8 mouse cellular contexts compared by ENCODE assay signal in the genomic region with DNA sequence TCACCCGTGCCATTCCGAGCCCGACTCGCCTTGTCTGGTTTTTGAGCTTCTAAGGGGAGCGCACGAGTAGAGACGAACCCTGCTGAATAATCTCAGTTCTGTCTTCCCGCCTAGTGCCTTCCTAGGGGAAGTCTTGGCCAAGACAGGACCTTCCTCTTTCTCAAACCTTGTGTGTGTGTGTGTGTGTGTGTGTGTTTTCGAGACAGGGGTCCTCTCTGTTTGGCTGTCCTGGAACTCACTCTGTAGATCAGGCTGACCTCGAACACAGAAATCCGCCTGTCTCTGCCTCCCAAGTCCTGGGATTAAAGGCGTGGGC. TPM values are rescaled to one million over a fixed set of nuclear protein-coding genes. Genes with fewer than 3 reads are reported as not detected.
DNase-seq lines count a peak whose midpoint lies in the region; ATAC-seq and TF ChIP-seq lines count a peak whose summit lies in the region.

No protein-coding gene starts in this region.

- TF ChIP-seq EP300 in ES-Bruce4 (IDR thresholded peaks at IDR 0.05; ENCODE audit: insufficient read depth, low read depth, low read length), result no peak

- H3K4me2 ChIP-seq in heart, embryonic 11.5 days, result peak overlapping the region; percentile 75

- intact Hi-C loops in heart, postnatal 10 days (cut with DNase I), result no loop called here

- H3K4me1 ChIP-seq in heart, embryonic 11.5 days (ENCODE audit: control insufficient read depth, insufficient read depth, low read length), result 0 out of 2 replicates have a peak, but pooled peaks cover 8% of the 10 kb centered on the region
- no peaks in the 10 kb centered on the region for H3K4me1 ChIP-seq in ES-Bruce4 (ENCODE audit: control insufficient read depth, insufficient read depth, low read length)
- H3K4me1 ChIP-seq in megakaryocyte, embryonic 14.5 days, result peaks cover 58% of the 10 kb centered on the region

- peak overlapping the region; percentile 88 for H3K4me3 ChIP-seq in heart, embryonic 11.5 days (ENCODE audit: low read depth, low read length)
- peak overlapping the region; percentile 95 for H3K4me3 ChIP-seq in ES-Bruce4 (ENCODE audit: low read depth, low read length)
- peak overlapping the region; percentile 94 for H3K4me3 ChIP-seq in megakaryocyte, embryonic 14.5 days (replicated peaks)

- H3K27me3 ChIP-seq in heart, embryonic 11.5 days (ENCODE audit: control insufficient read depth, insufficient read depth, low read length), result no peaks in the 10 kb centered on the region
- no peaks in the 10 kb centered on the region for H3K27me3 ChIP-seq in ES-Bruce4 (ENCODE audit: control insufficient read depth, insufficient read depth, low read length, poor library complexity, severe bottlenecking)
- no peaks in the 10 kb centered on the region for H3K27me3 ChIP-seq in megakaryocyte, embryonic 14.5 days (replicated peaks)

- peak overlapping the region; percentile 64; the same call in 1 of the 2 replicates for H3K27ac ChIP-seq in heart, embryonic 11.5 days (ENCODE audit: low read depth, low read length)
- no peak overlapping the region for H3K27ac ChIP-seq in ES-Bruce4 (ENCODE audit: insufficient read depth, low read length)

- WGBS in heart, embryonic 11.5 days (ENCODE audit: insufficient replicate concordance), result 4% methylated on average over 12 of the region's 12 CpGs

- TF ChIP-seq CTCF in ES-Bruce4 (IDR thresholded peaks at IDR 0.05; ENCODE audit: low read depth, low read length), result no peak

- DNase-seq in heart, postnatal 10 days, result no peak
- no peak for DNase-seq in natural killer cell, adult 2 months (ENCODE audit: low spot score in 2 of 2)
- DNase-seq in kidney, postnatal 36 days, result no peak
- DNase-seq in cerebellum, postnatal 36 days, result no peak

- no peaks in the 10 kb centered on the region for H3K9me3 ChIP-seq in heart, embryonic 11.5 days (replicated peaks; ENCODE audit: control insufficient read depth, low read length)
- H3K9me3 ChIP-seq in ES-Bruce4 (replicated peaks; ENCODE audit: control insufficient read depth, insufficient read depth, low read length, poor library complexity, severe bottlenecking), result no peaks in the 10 kb centered on the region
- no peaks in the 10 kb centered on the region for H3K9me3 ChIP-seq in megakaryocyte, embryonic 14.5 days

- no peak for TF ChIP-seq POLR2A in ES-Bruce4 (IDR thresholded peaks at IDR 0.05; ENCODE audit: insufficient read depth, low read length)

- H3K9ac ChIP-seq in heart, embryonic 11.5 days (ENCODE audit: low read depth, low read length), result peak overlapping the region; percentile 89
- H3K9ac ChIP-seq in ES-Bruce4 (ENCODE audit: low read depth, poor library complexity, severe bottlenecking), result peak overlapping the region; percentile 60

- peaks cover 5% of the 10 kb centered on the region; the same call in 1 of the 2 replicates for H3K36me3 ChIP-seq in heart, embryonic 11.5 days (ENCODE audit: control insufficient read depth, insufficient read depth, low read length)
- H3K36me3 ChIP-seq in ES-Bruce4 (ENCODE audit: control insufficient read depth, insufficient read depth, low read length, poor library complexity, severe bottlenecking), result no peaks in the 10 kb centered on the region
- peaks cover 30% of the 10 kb centered on the region for H3K36me3 ChIP-seq in megakaryocyte, embryonic 14.5 days (replicated peaks; ENCODE audit: low read length)

- no peak for ATAC-seq in heart, embryonic 11.5 days (replicated peaks; ENCODE audit: insufficient number of reproducible peaks, low FRiP score, low TSS enrichment)
- peak; percentile 2 to 10; a peak in 1 of 4 replicates for ATAC-seq in hematopoietic stem cell, adult 5-6 weeks (replicated peaks in 1 of 2; ENCODE audit: insufficient read depth in 1 of 2, low FRiP score in 2 of 2, low TSS enrichment in 1 of 2, low read depth in 1 of 2, poor library complexity in 2 of 2, severe bottlenecking in 2 of 2)

RNA-seq across cellular contexts. Expression of a gene that starts 7.8 kb away (rescaled TPM):
- polyA plus RNA-seq in heart, embryonic 11.5 days (2014; fragmentation: Nextera tagmentation; extraction: Ambion mirVana), result 17.4 and 18.1 TPM in 2 replicates
- total RNA-seq in heart, postnatal 10 days (2021), result 10 to 100 TPM; 36.5 to 40.4 TPM
- 31.0 and 32.8 TPM in 2 replicates for polyA plus RNA-seq in ES-Bruce4 (2011; ENCODE audit: insufficient read depth, insufficient read length, low read depth, missing spikeins)
- total RNA-seq in hematopoietic stem cell, adult 5-6 weeks (2017), result 14.9 and 16.8 TPM in 2 replicates
- polyA plus RNA-seq in megakaryocyte, embryonic 14.5 days (2012; ENCODE audit: insufficient read depth, low replicate concordance), result 74.8 and 193 TPM in 2 replicates

RNA-seq across cellular contexts. Expression of a gene that starts 25.2 kb away (rescaled TPM):
- polyA plus RNA-seq in heart, embryonic 11.5 days (2014; fragmentation: Nextera tagmentation; extraction: Ambion mirVana), result 6.7 and 8.3 TPM in 2 replicates
- 10 to 100 TPM; 21.4 to 22.4 TPM for total RNA-seq in heart, postnatal 10 days (2021)
- polyA plus RNA-seq in ES-Bruce4 (2011; ENCODE audit: insufficient read depth, insufficient read length, low read depth, missing spikeins), result 8.7 TPM in 2 replicates
- 6.4 and 8.6 TPM in 2 replicates for total RNA-seq in hematopoietic stem cell, adult 5-6 weeks (2017)
- polyA plus RNA-seq in megakaryocyte, embryonic 14.5 days (2012; ENCODE audit: insufficient read depth, low replicate concordance), result 12.4 and 15.2 TPM in 2 replicates

RNA-seq across cellular contexts. Expression of a gene that starts 39.4 kb away (rescaled TPM):
- 21.0 and 25.6 TPM in 2 replicates for polyA plus RNA-seq in heart, embryonic 11.5 days (2014; fragmentation: Nextera tagmentation; extraction: Ambion mirVana)
- total RNA-seq in heart, postnatal 10 days (2021), result 10 to 100 TPM; 37.2 to 37.4 TPM
- 52.4 and 54.9 TPM in 2 replicates for polyA plus RNA-seq in ES-Bruce4 (2011; ENCODE audit: insufficient read depth, insufficient read length, low read depth, missing spikeins)
- 22.0 and 31.3 TPM in 2 replicates for total RNA-seq in hematopoietic stem cell, adult 5-6 weeks (2017)
- 3.2 TPM in 1 of 2 replicates, not detected in the other for polyA plus RNA-seq in megakaryocyte, embryonic 14.5 days (2012; ENCODE audit: insufficient read depth, low replicate concordance)

RNA-seq across cellular contexts. Expression of a gene that starts 40.4 kb away (rescaled TPM):
- polyA plus RNA-seq in heart, embryonic 11.5 days (2014; fragmentation: Nextera tagmentation; extraction: Ambion mirVana), result 28.8 and 30.2 TPM in 2 replicates
- total RNA-seq in heart, postnatal 10 days (2021), result 10 to 100 TPM; 14.3 to 17.5 TPM
- polyA plus RNA-seq in ES-Bruce4 (2011; ENCODE audit: insufficient read depth, insufficient read length, low read depth, missing spikeins), result 8.5 and 21.5 TPM in 2 replicates
- 3.6 and 5.3 TPM in 2 replicates for total RNA-seq in hematopoietic stem cell, adult 5-6 weeks (2017)
- 103 and 212 TPM in 2 replicates for polyA plus RNA-seq in megakaryocyte, embryonic 14.5 days (2012; ENCODE audit: insufficient read depth, low replicate concordance)

RNA-seq across cellular contexts. Expression of a gene that starts 41.3 kb away (rescaled TPM):
- polyA plus RNA-seq in heart, embryonic 11.5 days (2014; fragmentation: Nextera tagmentation; extraction: Ambion mirVana), result 17.9 and 18.4 TPM in 2 replicates
- 10 to 100 TPM; 13.0 to 13.9 TPM for total RNA-seq in heart, postnatal 10 days (2021)
- polyA plus RNA-seq in ES-Bruce4 (2011; ENCODE audit: insufficient read depth, insufficient read length, low read depth, missing spikeins), result 24.6 and 25.9 TPM in 2 replicates
- total RNA-seq in hematopoietic stem cell, adult 5-6 weeks (2017), result 6.1 and 7.7 TPM in 2 replicates
- polyA plus RNA-seq in megakaryocyte, embryonic 14.5 days (2012; ENCODE audit: insufficient read depth, low replicate concordance), result 68.0 and 210 TPM in 2 replicates
